Mouse (Mus musculus) C2C12 (cell line): ENCODE results near the gene Slc8b1. TPM values are rescaled to one million over a fixed set of nuclear protein-coding genes. Genes with fewer than 3 reads are reported as not detected.

Source experiments
- H3K27me3 ChIP-seq: one replicate; pipeline ENCODE4 v1.6.1; 2011; ENCODE audit not compliant: control insufficient read depth, insufficient read depth, insufficient read length
- H3K36me3 ChIP-seq: one replicate; pipeline ENCODE4 v1.6.1; 2011; ENCODE audit not compliant: control insufficient read depth, insufficient read depth
- H3K4me3 ChIP-seq: one replicate; pipeline ENCODE4 v1.5.1; 2011; ENCODE audit warnings: mild to moderate bottlenecking, control low read depth; ENCODE audit not compliant: poor library complexity, insufficient read depth, severe bottlenecking
- H3K79me2 ChIP-seq: one replicate; pipeline ENCODE4 v1.6.1; 2011; ENCODE audit not compliant: control insufficient read depth, insufficient read depth
- H3K79me3 ChIP-seq: one replicate; pipeline ENCODE4 v1.6.1; 2011; ENCODE audit warnings: low read depth, control low read depth
- H3ac ChIP-seq: one replicate; pipeline ENCODE3; 2011; ENCODE audit warnings: low read depth; ENCODE audit not compliant: control insufficient read depth, insufficient read length
- CEBPB ChIP-seq: IDR thresholded peaks from one replicate; pipeline ENCODE4 v1.6.1; 2011; ENCODE audit warnings: low read depth, mild to moderate bottlenecking, control low read depth, moderate library complexity
- CTCF ChIP-seq: IDR thresholded peaks from one replicate; pipeline ENCODE4 v1.5.1; 2011; ENCODE audit not compliant: control insufficient read depth, insufficient read depth, insufficient read length
- FOSL1 ChIP-seq: IDR thresholded peaks from one replicate; pipeline ENCODE4 v1.8.0; 2011; ENCODE audit warnings: mild to moderate bottlenecking, low read length; ENCODE audit not compliant: poor library complexity, insufficient read depth, severe bottlenecking
- MAX ChIP-seq: IDR thresholded peaks from one replicate; pipeline ENCODE4 v1.6.1; 2011; ENCODE audit warnings: mild to moderate bottlenecking, control low read depth
- MYOD1 ChIP-seq: IDR thresholded peaks from one replicate; pipeline ENCODE4 v1.6.1; 2011; ENCODE audit warnings: low read depth; ENCODE audit not compliant: control insufficient read depth, insufficient read length
- MYOG ChIP-seq: IDR thresholded peaks from one replicate; pipeline ENCODE4 v1.6.1; 2011; ENCODE audit not compliant: control insufficient read depth, insufficient read length; ENCODE audit errors: extremely low read depth
- USF1 ChIP-seq: IDR thresholded peaks from one replicate; pipeline ENCODE4 v1.6.1; 2011; ENCODE audit warnings: low read depth, mild to moderate bottlenecking, control low read depth, moderate library complexity
- polyA plus RNA-seq: library from polyadenylated mRNA; unstranded; fragments of >200 nt; fragmentation: generic; extraction: Trizol; gene quantifications from one replicate; pipeline ENCODE4 v1.2.1, GENCODE M21; 2012; ENCODE audit warnings: missing spikeins

Slc8b1 gene
- polyA plus RNA-seq, 1 experiment = 6.1 TPM

- TF ChIP-seq USF1 (no peak), MAX (no peak), MYOD1 (no peak), CEBPB (no peak)
- H3K79me3 ChIP-seq = no peaks in the 10 kb centered on the region
- no peaks in the 10 kb centered on the region for H3K79me2 ChIP-seq
- no peaks in the 10 kb centered on the region for H3K27me3 ChIP-seq
- no peak overlapping the region for H3K4me3 ChIP-seq
- H3ac ChIP-seq = no peak overlapping the region
- H3K36me3 ChIP-seq = peaks cover 28% of the 10 kb centered on the region
Observed at GRCm38 (mm10) chr5:120534686-120535075, 23.7 kb downstream of the Slc8b1 start.

- H3K27me3 ChIP-seq = no peaks in the 10 kb centered on the region
Observed at GRCm38 (mm10) chr5:120536046-120536445, 25.1 kb downstream of the Slc8b1 start.

GRCm38 (mm10) chr5:120536632-120537031, 25.7 kb downstream of the Slc8b1 start:
- Histone ChIP-seq H3K36me3 (peaks cover 48% of the 10 kb centered on the region), H3ac (no peak overlapping the region), H3K79me2 (no peaks in the 10 kb centered on the region), H3K79me3 (no peaks in the 10 kb centered on the region), H3K27me3 (no peaks in the 10 kb centered on the region), H3K4me3 (no peak overlapping the region)
- no peak for TF ChIP-seq MAX
- no peak for TF ChIP-seq CEBPB
- no peak for TF ChIP-seq CTCF
- no peak for TF ChIP-seq USF1
- TF ChIP-seq FOSL1 = no peak
- TF ChIP-seq MYOG = no peak
- TF ChIP-seq MYOD1 = no peak

More at GRCm38 (mm10) chr5:120536046-120536445, 25.1 kb downstream of the Slc8b1 start:
- no peak overlapping the region for H3K4me3 ChIP-seq
- H3K79me3 ChIP-seq = no peaks in the 10 kb centered on the region
- peaks cover 42% of the 10 kb centered on the region for H3K36me3 ChIP-seq
- H3ac ChIP-seq = no peak overlapping the region
- no peaks in the 10 kb centered on the region for H3K79me2 ChIP-seq
- TF ChIP-seq CTCF (no peak), CEBPB (no peak), MAX (no peak), FOSL1 (no peak), MYOD1 (no peak), MYOG (no peak), USF1 (no peak)

GRCm38 (mm10) chr5:120548236-120548850, 37.4 kb downstream of the Slc8b1 start:
- Histone ChIP-seq H3ac (no peak overlapping the region), H3K4me3 (no peak overlapping the region), H3K79me3 (no peaks in the 10 kb centered on the region), H3K79me2 (no peaks in the 10 kb centered on the region), H3K36me3 (peaks cover 71% of the 10 kb centered on the region), H3K27me3 (no peaks in the 10 kb centered on the region)
- TF ChIP-seq MAX (no peak), CTCF (no peak), CEBPB (no peak), USF1 (no peak), MYOG (no peak), MYOD1 (no peak), FOSL1 (no peak)

- Histone ChIP-seq H3K36me3 (peaks cover 70% of the 10 kb centered on the region), H3ac (no peak overlapping the region), H3K79me3 (no peaks in the 10 kb centered on the region), H3K27me3 (no peaks in the 10 kb centered on the region), H3K79me2 (no peaks in the 10 kb centered on the region), H3K4me3 (no peak overlapping the region)
- no peak for TF ChIP-seq MAX
- no peak for TF ChIP-seq CEBPB
- TF ChIP-seq MYOG = no peak
- no peak for TF ChIP-seq MYOD1
- no peak for TF ChIP-seq USF1
- TF ChIP-seq CTCF = no peak
- no peak for TF ChIP-seq FOSL1
Observed at GRCm38 (mm10) chr5:120550137-120550536, 39.2 kb downstream of the Slc8b1 start.

- Histone ChIP-seq H3K79me2 (no peaks in the 10 kb centered on the region), H3K27me3 (no peaks in the 10 kb centered on the region), H3ac (no peak overlapping the region), H3K79me3 (no peaks in the 10 kb centered on the region), H3K4me3 (no peak overlapping the region), H3K36me3 (peaks cover 74% of the 10 kb centered on the region)
- TF ChIP-seq USF1 = no peak
- TF ChIP-seq CEBPB = no peak
- no peak for TF ChIP-seq CTCF
- no peak for TF ChIP-seq MYOD1
- TF ChIP-seq MAX = no peak
- no peak for TF ChIP-seq FOSL1
- TF ChIP-seq MYOG = no peak
Observed at GRCm38 (mm10) chr5:120550673-120551072, 39.7 kb downstream of the Slc8b1 start.
